Mouse (Mus musculus) c-Kit-negative CD71-positive TER-119-positive erythroid progenitor cells, embryonic 14.5 days (primary cell): ENCODE measurements around the gene Chd8.

Experiments used
- DNase-seq: peaks from one replicate; pipeline ENCODE4 v3.0.0-alpha.2; 2013; ENCODE audit warnings: low read depth, low spot score

The Chd8 gene

GRCm38 (mm10) chr14:52199412-52199811 lies 58.2 kb downstream of the Chd8 start:
- DNase-seq, result no peak

GRCm38 (mm10) chr14:52198141-52198540 lies 59.4 kb downstream of the Chd8 start:
- DNase-seq, result no peak

- peak; percentile 74 for DNase-seq
These were observed 60.3 kb downstream of the Chd8 start, which contains the start of gene Supt16 for GRCm38 (mm10) chr14:52197156-52197878. Gene Supt16 (minus strand): TSS chr14:52197416.

GRCm38 (mm10) chr14:52196230-52197155 lies 61.1 kb downstream of the Chd8 start:
- DNase-seq, result no peak

- DNase-seq, result peak; percentile 69
These were observed 61.9 kb downstream of the Chd8 start for GRCm38 (mm10) chr14:52195691-52196090.

GRCm38 (mm10) chr14:52190740-52191359 lies 66.7 kb downstream of the Chd8 start:
- peak; percentile 68 for DNase-seq

GRCm38 (mm10) chr14:52189519-52189918 lies 68.1 kb downstream of the Chd8 start:
- no peak for DNase-seq

GRCm38 (mm10) chr14:52188788-52189187 lies 68.8 kb downstream of the Chd8 start:
- no peak for DNase-seq

- DNase-seq, result no peak
These were observed 91.0 kb downstream of the Chd8 start for GRCm38 (mm10) chr14:52166571-52166970.

GRCm38 (mm10) chr14:52160911-52161310 lies 96.7 kb downstream of the Chd8 start:
- no peak for DNase-seq

- DNase-seq, result no peak
These were observed 102.6 kb downstream of the Chd8 start for GRCm38 (mm10) chr14:52155008-52155407.

GRCm38 (mm10) chr14:52152613-52153012 lies 105.0 kb downstream of the Chd8 start:
- no peak for DNase-seq

GRCm38 (mm10) chr14:52152179-52152578 lies 105.4 kb downstream of the Chd8 start:
- no peak for DNase-seq

GRCm38 (mm10) chr14:52149888-52150287 lies 107.7 kb downstream of the Chd8 start:
- DNase-seq, result no peak
